Mouse (Mus musculus) MEL (cell line): Measurements from ENCODE around the gene Gfy.

Experiments
- CHD1 ChIP-seq: IDR thresholded peaks from 2 replicates; pipeline ENCODE4 v1.6.1; 2012; ENCODE audit warnings: low read depth, mild to moderate bottlenecking, inconsistent platforms, low read length, improper control_type of control experiment
- HCFC1 ChIP-seq: IDR thresholded peaks from 2 replicates; pipeline ENCODE4 v1.6.1; 2012; ENCODE audit warnings: low read depth, mild to moderate bottlenecking, inconsistent platforms, low read length, improper control_type of control experiment, moderate library complexity
- NELFE ChIP-seq: IDR thresholded peaks from 2 replicates; pipeline ENCODE4 v1.6.1; 2011; ENCODE audit warnings: low read depth, low read length, improper control_type of control experiment
- NRF1 ChIP-seq: IDR thresholded peaks from 2 replicates; pipeline ENCODE4 v1.6.1; 2014; ENCODE audit warnings: low read depth, mild to moderate bottlenecking, inconsistent platforms, low read length, improper control_type of control experiment, moderate library complexity; ENCODE audit not compliant: poor library complexity, insufficient read depth, severe bottlenecking
- POLR2A ChIP-seq, 2 experiments: IDR thresholded peaks; 2 replicates each; pipeline ENCODE4 v1.6.1; 2011 to 2012; ENCODE audit warnings: low read length in 2 of 2, mild to moderate bottlenecking in 2 of 2, control low read depth in 1 of 2, improper control_type of control experiment in 1 of 2, low read depth in 1 of 2, moderate library complexity in 1 of 2; ENCODE audit not compliant: control insufficient read depth in 1 of 2, insufficient read depth in 1 of 2, poor library complexity in 1 of 2
- TCF12 ChIP-seq: IDR thresholded peaks from 2 replicates; pipeline ENCODE4 v1.6.1; 2014; ENCODE audit warnings: low read depth, mild to moderate bottlenecking, inconsistent platforms, low read length, improper control_type of control experiment, moderate library complexity
- USF1 ChIP-seq: IDR thresholded peaks from 2 replicates; pipeline ENCODE4 v1.6.1; 2014; ENCODE audit warnings: low read depth, mild to moderate bottlenecking, inconsistent platforms, low read length, improper control_type of control experiment, moderate library complexity
- ZKSCAN1 ChIP-seq: IDR thresholded peaks from 2 replicates; pipeline ENCODE4 v1.6.1; 2012; ENCODE audit warnings: low read depth, mild to moderate bottlenecking, inconsistent platforms, low read length, improper control_type of control experiment, moderate library complexity

- no peak for TF ChIP-seq ZKSCAN1
- TF ChIP-seq TCF12: no peak
- TF ChIP-seq NELFE: no peak
- no peak for TF ChIP-seq CHD1
- TF ChIP-seq NRF1: no peak
- no peak for TF ChIP-seq USF1
- TF ChIP-seq POLR2A (IDR thresholded peaks at IDR 0.05; ENCODE audit: control insufficient read depth in 1 of 2, insufficient read depth in 1 of 2, low read depth in 1 of 2, low read length in 2 of 2, poor library complexity in 1 of 2): no peak
- no peak for TF ChIP-seq HCFC1
These were observed 47.1 kb upstream of the Gfy start for GRCm38 (mm10) chr7:45226421-45226820.
